Mouse (Mus musculus) frontal cortex, postnatal 36 days (tissue): Measurements from ENCODE around the gene Larp1.

Source experiments
- DNase-seq, 2 experiments: peaks; one replicate each; pipeline ENCODE4 v3.0.0; 2022; ENCODE audit warnings: low spot score in 2 of 2

The Larp1 gene

DNA sequence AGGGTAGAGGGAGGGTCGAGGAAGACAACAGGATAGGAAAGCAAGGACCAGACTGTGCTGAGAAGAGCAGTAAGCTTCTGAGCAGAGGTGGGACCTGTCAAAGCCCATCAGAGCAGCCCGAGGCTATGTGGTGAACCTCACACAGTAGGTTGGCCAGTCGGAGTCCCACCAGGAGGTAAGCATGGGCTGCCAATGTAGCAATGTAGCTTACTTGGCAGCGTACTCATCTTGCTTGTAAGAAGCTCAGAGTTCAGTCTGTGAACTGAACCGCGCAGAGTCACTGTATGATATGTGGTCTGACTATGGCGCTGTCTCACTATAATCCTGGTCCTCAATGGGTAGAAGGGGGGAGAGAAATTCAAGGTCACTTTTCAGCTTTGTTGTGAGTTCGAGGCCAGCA is 5.7 kb upstream of the Larp1 start:
- no peak for DNase-seq

GRCm38 (mm10) chr11:58003734-58004133 is 5.1 kb upstream of the Larp1 start:
- DNase-seq, result no peak

DNA sequence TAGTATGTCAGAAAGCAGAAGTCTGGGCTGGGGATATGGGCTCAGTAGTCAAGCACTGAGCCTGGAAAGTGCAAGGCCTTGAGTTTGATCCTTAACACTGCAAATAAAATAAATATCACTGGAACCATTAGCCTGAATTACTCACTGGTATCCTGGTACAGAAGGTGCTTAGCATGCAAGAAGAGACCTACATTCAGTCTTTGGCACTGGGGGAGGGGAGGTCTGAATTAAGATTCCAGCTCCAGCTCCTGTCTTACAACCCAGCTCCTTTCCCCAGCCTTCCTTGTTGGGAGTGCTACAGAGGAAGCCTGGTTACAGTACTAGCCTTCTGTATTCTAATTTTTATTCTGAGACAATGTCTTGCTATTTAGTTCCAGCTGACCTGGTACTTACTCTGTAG is 3.8 kb upstream of the Larp1 start:
- no peak for DNase-seq

DNA sequence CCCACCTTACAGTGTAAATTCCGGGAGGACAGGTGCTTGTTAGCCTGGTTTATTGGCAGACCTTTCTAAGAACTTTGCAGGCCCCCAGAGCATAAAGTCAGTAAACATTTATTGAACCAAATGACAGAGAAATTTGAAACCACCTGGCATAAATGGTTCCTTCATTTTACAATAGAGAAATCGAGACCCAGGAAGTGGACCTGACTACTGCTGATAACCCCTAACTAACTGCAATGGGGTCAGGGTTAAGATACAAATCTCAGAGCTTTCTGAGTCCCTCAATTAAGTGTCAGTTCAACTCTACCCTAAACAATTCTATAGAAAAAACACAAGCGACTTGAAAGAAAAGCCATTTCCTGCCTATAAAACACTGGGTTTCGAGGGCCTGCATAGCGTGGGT is 851 bp upstream of the Larp1 start:
- DNase-seq, result no peak

GRCm38 (mm10) chr11:58008437-58009050 is 320 bp upstream of the Larp1 start:
- peak; percentile 70 to 73 for DNase-seq

GRCm38 (mm10) chr11:58009516-58010141 is 765 bp downstream of the Larp1 start:
- peak; percentile 63 to 75 for DNase-seq

DNA sequence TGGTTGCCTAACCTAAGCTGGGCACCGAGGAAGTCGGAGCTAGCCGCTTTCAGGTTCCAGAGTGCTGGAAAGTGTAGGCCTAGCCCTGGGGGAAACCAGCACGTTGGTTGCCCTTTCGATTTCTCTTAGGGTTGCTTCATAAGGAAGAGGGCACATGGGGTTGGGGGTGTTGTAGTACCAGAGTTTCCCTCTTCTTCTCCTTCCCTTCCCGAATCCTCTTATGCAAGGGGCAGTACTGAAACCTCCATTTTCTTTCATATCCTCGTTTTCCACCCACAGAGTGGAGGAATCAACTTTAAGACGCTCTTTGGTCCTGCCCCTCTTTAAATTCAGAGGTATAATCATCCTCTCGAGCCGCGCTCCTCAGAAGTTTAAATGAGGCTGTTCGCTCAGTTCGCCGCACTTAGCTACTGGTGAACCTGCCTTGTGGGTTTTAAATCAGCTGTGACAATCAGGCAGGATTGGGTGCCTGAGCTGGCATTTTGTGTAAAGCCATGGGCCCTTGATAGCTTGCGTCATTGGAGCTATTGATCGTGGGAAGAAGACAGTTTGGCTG is 1.4 kb downstream of the Larp1 start:
- DNase-seq, result no peak

DNA sequence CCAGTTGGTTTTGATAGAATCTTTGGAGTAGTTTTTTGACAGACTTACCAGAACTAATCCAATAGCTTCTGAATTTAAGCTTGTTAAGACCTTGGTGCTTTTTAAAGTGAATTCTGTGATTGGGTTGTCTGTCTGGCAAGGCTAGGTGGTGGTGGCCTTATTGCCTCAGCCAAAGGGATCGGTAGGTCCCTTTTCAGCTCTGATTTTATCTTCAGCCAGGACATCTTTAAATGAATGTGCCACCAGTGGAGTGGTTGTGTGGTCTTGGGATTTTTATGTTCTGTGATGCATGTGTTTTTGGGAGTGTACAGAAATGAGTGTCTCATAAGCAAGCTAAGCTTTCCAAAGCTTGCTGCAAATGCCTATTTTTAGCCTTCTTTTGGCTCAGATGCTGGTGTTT is 2.1 kb downstream of the Larp1 start:
- DNase-seq, result no peak

DNA sequence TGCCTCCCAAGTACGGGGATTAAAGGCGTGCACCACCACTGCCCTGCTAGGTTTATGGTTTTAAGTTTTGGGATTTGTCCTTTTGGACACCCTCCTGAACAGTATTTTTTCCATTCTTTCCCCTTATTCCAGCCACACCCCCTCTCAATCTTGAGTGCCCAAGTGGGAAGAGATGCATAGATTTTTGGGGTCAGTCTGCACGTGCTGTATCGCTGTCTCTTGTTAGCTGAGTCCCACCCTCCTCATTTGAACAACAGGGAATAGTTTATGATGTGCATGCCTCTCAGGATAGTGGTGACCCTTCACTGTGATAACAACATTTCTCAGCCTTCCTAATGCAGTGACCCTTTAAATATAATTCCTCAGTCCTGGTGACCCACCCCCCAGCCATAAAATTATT is 2.9 kb downstream of the Larp1 start:
- DNase-seq, result no peak

GRCm38 (mm10) chr11:58012674-58013073 is 3.8 kb downstream of the Larp1 start:
- DNase-seq, result no peak

GRCm38 (mm10) chr11:58013100-58013499 is 4.2 kb downstream of the Larp1 start:
- no peak for DNase-seq

DNA sequence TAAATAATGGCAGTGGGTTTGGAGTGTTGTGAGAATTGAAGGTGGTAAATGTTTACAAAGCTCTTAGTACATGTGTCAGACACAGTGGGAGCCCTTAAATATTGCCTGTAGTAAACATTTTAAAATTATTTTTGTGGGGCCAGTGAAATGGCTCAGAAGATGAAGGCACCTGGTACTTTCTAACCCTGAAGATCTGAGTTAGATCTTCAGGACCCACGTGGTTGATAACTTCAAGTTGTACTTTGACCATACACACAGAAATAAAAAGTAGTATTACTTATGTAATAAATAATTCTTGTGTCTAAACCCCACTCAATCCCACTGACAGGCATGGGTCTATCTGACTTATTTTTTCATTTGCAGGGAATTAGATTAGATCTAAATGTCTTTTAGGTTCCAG is 5.7 kb downstream of the Larp1 start:
- no peak for DNase-seq

DNA sequence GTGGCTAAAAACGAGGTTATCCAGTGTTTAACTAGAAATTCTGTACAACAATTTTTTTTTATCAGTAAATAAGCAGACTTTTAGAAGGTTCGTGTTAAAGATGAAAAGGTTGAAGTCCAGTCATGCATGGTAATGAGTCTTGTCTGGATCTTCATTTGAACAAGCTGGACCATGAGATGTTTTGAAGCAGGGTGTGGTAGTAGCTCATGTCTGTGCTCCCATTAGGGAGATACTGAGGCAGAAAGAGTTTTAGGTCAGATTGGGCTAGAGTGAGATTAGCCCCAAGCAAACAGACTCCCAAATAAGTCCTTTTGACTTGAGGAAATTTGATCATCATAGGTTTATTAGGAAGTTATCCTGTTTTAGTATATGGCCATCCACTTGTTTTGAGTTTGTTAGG is 6.5 kb downstream of the Larp1 start:
- DNase-seq, result no peak

GRCm38 (mm10) chr11:58016371-58016770 is 7.5 kb downstream of the Larp1 start:
- no peak for DNase-seq

- DNase-seq, result no peak
Observed at GRCm38 (mm10) chr11:58017422-58017821, 8.6 kb downstream of the Larp1 start.

DNA sequence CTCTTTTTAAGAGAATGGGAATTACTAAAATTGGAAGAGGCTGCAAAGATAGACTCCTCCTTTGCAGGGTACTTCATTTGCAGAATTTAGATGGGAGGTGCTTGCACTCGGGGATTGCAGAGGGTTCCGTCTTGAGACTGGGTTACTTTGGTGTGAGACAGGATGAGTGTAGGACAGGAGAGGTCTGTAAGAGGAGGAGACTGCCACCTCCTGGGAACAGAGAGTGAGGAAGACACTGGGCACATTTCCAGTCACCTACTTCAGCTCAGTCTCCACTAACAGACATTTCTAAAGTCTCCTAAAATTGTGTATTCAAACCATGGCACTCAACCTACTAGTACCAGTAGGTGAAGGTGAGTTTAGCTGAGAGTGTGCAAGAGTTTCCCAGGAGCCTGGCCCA is 9.4 kb downstream of the Larp1 start:
- peak; percentile 25 to 52 for DNase-seq

DNA sequence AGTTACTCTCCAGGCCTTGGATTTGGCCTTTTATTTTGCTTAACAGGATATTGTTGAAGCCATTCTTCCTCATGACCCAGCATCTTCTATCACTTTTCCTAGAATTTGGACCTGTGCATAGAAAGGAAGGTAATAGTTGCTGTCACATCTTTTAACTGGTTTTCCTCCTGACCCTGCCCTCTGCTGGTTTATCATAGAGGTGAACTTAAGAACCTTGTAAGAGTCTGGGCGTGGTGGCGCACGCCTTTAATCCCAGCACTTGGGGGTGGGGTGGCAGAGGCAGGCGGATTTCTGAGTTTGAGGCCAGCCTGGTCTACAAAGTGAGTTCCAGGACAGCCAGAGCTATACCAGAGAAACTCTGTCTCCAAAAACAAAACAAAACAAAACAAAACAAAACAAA is 9.8 kb downstream of the Larp1 start:
- no peak for DNase-seq

GRCm38 (mm10) chr11:58021095-58021494 is 12.2 kb downstream of the Larp1 start:
- DNase-seq, result no peak

DNA sequence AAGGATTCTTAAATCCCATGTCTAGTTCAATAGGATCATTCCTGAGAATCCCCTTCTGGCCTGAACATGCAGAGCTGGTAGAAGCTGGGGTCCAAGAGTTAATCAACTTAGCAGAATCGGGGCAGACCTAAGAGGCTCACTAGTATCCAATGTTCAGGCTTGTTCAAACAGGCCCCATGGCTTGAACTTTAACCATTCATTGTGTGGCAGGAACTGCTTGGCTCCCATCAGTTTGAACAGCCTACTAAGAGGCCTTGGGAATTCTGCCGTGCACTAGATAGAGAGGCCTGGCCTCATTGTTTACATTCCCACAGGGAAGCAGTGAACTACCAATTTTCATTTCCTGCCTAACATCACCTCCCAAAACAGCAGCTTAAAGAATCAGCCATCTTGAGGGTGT is 12.8 kb downstream of the Larp1 start:
- no peak for DNase-seq

DNA sequence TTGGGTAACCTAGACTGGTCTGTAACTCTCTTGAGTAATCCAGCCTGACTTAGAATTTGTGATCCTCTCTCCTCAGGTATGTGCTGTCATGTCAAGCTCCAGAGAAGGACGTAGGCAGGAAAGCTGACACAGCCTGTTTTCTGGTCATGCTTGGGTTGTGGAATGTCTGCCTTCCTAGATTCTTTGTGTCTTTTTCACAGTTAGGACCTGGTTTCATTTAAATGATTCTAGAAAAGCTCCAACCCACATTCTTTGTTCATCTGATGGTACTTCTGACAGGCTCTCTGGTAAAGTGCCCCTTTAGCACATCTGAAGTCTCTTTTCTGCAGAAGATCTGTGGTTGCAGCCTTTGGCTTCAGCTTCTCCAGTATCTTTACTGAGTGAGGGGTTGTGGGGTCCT is 15.4 kb downstream of the Larp1 start:
- DNase-seq, result no peak

GRCm38 (mm10) chr11:58024671-58025070 is 15.8 kb downstream of the Larp1 start:
- DNase-seq, result no peak

- no peak for DNase-seq
Observed at GRCm38 (mm10) chr11:58025881-58026280, 17.0 kb downstream of the Larp1 start.

GRCm38 (mm10) chr11:58026337-58026736 is 17.5 kb downstream of the Larp1 start:
- DNase-seq, result no peak

DNA sequence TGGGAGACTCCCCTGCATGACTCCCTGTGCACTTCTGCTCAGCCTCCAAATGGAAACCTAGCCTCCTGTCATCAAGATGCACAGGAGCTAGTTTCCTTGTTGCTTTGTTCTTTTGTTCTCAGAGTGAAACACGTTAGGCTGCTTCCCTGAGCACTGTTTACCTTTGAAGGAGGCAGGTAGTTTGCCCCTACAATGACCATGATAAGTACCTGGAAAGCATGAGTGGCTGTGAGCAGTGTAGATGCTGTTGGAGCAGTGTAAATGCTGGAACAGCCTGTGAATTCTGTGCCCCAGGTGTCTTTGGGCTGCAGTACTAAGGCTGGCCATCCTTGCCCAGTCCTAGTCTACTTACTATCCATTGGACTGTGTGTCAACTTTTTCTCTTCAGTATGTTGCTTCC is 18.0 kb downstream of the Larp1 start:
- no peak for DNase-seq
